Mouse (Mus musculus) heart, postnatal 0 days (tissue): ENCODE measurements at regions not wholly inside any gene's neighbourhood (a gene's known extent, or its start where the extent isn't known, plus 50 kb on each side); places are given as distances from the start of the nearest gene placed in this dataset.

Experiments
- CTCF ChIP-seq: IDR thresholded peaks from 2 replicates; pipeline ENCODE4 v1.5.1; 2016; ENCODE audit warnings: antibody characterized with exemption, control low read depth, low read depth
- EP300 ChIP-seq: IDR thresholded peaks from 2 replicates; pipeline ENCODE4 v1.6.1; 2016; ENCODE audit warnings: antibody characterized with exemption, low read depth

DNA sequence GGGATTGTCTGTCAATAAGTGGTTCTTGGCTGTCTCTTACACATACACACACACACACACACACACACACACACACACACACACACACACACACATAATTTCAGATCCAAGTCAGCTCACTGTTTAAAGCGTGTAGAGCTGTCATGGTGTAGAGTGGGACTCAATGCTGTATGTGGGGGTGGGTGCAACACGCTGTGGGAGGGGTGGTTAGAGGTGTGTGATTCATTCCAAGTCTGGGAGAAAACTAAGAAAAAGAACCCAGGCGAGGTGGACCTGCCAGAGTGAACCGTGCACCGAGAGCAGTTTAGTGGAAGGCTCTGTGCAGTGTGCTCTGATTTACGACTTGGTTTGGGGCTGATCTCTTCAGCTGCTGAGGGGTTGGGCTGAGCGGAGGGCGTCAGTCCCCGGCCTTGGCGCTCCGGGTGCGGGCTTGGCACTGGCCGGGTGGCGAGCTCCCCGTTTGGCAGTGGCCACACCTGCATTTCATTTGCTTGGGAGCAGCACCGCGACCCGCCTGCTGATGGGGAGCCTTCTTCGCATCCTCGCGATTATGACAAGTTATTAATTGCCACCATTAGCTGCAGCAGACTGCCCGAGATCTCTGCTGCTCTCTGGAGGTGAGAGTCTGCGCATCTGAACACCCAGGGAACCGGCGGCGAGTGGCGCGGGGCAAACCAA is 149.5 kb downstream of the Gm12689 start:
- TF ChIP-seq EP300, result no peak
- TF ChIP-seq CTCF, result peak; percentile 12; the same call in 1 of the 2 replicates
